Mouse (Mus musculus): ENCODE results near the gene Olfr403. TPM values are rescaled to one million over a fixed set of nuclear protein-coding genes. Genes with fewer than 3 reads are reported as not detected.
"Not testable (repeated sequence)": the region's sequence is repeated elsewhere in the genome, so short reads cannot be mapped to it uniquely, and the experiment has no call there.

Gene Olfr403
- not detected for total RNA-seq (2021)
- long read RNA-seq, experiment 1: 0 reads
- long read RNA-seq, experiment 2: 0 reads

- no peak for DNase-seq (ENCODE audit: extremely low spot score in 1 of 2, low spot score in 2 of 2)
- H3K27ac ChIP-seq: no peak within 1 kb of the TSS
- no peak for TF ChIP-seq CTCF (IDR thresholded peaks at IDR 0.05)
- no peak within 1 kb of the TSS for H3K4me3 ChIP-seq
- intact Hi-C loops (cut with DNase I): no loop called here
Measured at GRCm38 (mm10) chr11:74185949-74186348, at the start of gene Olfr403. TSS of gene Olfr403 (plus strand) at chr11:74186249.

DNA sequence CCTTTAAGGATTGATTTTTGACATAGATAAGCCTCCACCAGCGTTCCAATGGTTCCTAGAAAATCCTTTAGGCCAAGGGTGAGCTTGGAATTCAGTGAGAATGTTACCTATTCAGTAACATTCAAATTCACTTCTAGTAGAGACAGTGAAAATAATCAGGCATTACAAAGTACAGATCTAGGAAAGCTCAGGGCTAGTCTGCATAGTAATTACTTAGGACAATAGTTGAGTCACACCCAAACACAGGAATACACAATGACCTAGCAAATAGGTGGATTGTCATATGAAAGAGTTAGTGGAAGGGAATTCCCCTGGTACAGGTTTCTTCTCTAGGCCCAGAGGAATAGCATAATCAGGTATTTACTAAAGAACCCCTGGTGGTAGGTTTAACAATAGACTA is 46.0 kb upstream of the Olfr403 start:
- intact Hi-C loops (cut with DNase I); DNase-seq (ENCODE audit: extremely low spot score in 1 of 2, low spot score in 2 of 2); H3K4me3 ChIP-seq; H3K27ac ChIP-seq: not testable (repeated sequence)

- TF ChIP-seq CTCF (IDR thresholded peaks at IDR 0.05): no peak
- no peak for DNase-seq (ENCODE audit: extremely low spot score in 1 of 2, low spot score in 2 of 2)
- intact Hi-C loops (cut with DNase I): no loop called here
- H3K27ac ChIP-seq: no peak overlapping the region
- H3K4me3 ChIP-seq: no peak overlapping the region
Measured at GRCm38 (mm10) chr11:74145866-74146265, 40.2 kb upstream of the Olfr403 start.

DNA sequence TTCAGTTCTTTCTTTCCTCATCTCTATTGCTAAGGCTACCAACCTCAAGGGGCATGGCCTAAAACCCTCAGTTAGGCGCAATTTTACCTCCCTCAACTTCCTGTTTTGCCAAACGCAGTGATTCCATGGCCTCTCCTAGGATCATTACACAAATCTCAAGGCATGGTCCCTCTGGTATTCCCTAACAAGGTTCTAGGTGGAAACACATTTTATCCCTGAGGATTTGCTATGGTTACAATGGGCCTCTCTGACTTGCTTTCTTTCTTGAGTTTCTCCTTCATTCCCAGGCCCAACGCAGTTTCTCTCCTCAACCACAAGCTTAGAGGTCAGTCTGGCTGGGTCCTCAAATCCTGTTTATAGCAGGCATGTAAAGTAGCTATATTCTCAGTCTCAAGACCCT is 32.8 kb upstream of the Olfr403 start, which contains the start of gene Olfr402:
Gene Olfr402, plus strand, starts transcription at position 301 of the 400 bp plus-strand sequence.
- DNase-seq (ENCODE audit: extremely low spot score in 1 of 2, low spot score in 2 of 2): no peak
- intact Hi-C loops (cut with DNase I): no loop called here
- Histone ChIP-seq H3K4me3 (no peak within 1 kb of the TSS), H3K27ac (no peak within 1 kb of the TSS)
- no peak for TF ChIP-seq CTCF (IDR thresholded peaks at IDR 0.05)

GRCm38 (mm10) chr11:74168771-74169170 is 17.3 kb upstream of the Olfr403 start:
- H3K27ac ChIP-seq: no peak overlapping the region
- no peak for DNase-seq (ENCODE audit: extremely low spot score in 1 of 2, low spot score in 2 of 2)
- intact Hi-C loops (cut with DNase I): no loop called here

GRCm38 (mm10) chr11:74183168-74183567 is 2.9 kb upstream of the Olfr403 start:
- TF ChIP-seq CTCF (IDR thresholded peaks at IDR 0.05): no peak
- intact Hi-C loops (cut with DNase I): no loop called here
- no peak for DNase-seq (ENCODE audit: extremely low spot score in 1 of 2, low spot score in 2 of 2)
- H3K27ac ChIP-seq: no peak overlapping the region
- no peak overlapping the region for H3K4me3 ChIP-seq

More at GRCm38 (mm10) chr11:74168771-74169170, 17.3 kb upstream of the Olfr403 start:
- no peak overlapping the region for H3K4me3 ChIP-seq
- no peak for TF ChIP-seq CTCF (IDR thresholded peaks at IDR 0.05)

DNA sequence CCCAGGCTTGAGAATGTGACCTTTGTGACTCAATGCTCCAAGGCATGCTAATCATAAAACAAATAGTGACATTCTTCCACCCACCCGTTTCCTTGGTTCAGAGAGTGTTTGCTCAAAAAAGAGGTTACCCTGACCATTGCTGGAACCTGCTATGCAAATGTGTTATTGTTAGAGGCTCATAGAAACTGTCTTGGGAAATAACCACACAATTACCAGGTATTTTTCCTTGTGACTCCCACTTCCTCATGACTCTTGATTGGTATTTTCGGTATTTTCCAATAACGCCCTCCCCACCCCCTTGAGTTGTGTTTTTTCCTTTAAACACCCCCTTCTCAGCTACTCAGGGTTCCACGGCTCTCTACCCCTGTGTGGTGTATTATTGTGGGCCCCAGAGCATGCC is 2.3 kb upstream of the Olfr403 start:
- Histone ChIP-seq H3K27ac (no peak overlapping the region), H3K4me3 (no peak overlapping the region)
- no peak for DNase-seq (ENCODE audit: extremely low spot score in 1 of 2, low spot score in 2 of 2)
- TF ChIP-seq CTCF (IDR thresholded peaks at IDR 0.05): no peak
- intact Hi-C loops (cut with DNase I): no loop called here

GRCm38 (mm10) chr11:74211279-74211678 is 25.2 kb downstream of the Olfr403 start, which contains the start of gene Olfr43:
TSS of gene Olfr43 (minus strand) at chr11:74211379.
- no peak for TF ChIP-seq CTCF (IDR thresholded peaks at IDR 0.05)
- DNase-seq (ENCODE audit: extremely low spot score in 1 of 2, low spot score in 2 of 2): no peak
- Histone ChIP-seq H3K27ac (no peak within 1 kb of the TSS), H3K4me3 (no peak within 1 kb of the TSS)
- intact Hi-C loops (cut with DNase I): no loop called here

DNA sequence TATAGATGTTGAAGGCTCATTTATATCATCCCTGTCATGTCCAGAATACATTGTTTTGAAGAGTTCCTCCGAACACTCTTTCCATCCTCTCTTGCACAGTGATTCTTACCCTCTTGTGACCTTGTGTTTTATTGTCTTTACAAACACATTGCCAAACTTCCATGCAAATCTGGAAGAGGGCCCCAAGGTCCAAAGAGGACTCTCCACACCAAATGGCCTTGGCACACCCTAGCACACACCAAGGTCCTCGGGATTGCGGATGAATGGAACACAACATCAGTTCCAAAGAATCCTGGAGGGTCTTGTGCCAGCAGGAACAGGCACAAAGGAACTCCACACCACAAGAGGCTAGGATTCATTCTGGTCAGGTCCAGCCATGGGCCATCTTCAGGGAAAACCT is 55.2 kb downstream of the Olfr403 start:
- DNase-seq (ENCODE audit: extremely low spot score in 1 of 2, low spot score in 2 of 2): no peak
- Histone ChIP-seq H3K4me3 (no peak overlapping the region), H3K27ac (no peak overlapping the region)
- TF ChIP-seq CTCF (IDR thresholded peaks at IDR 0.05): no peak
- intact Hi-C loops (cut with DNase I): no loop called here

Other genes starting within 250 kb of the Olfr403 start
- not detected for gene Olfr23, start 249.6 kb upstream of the Olfr403 start, total RNA-seq (2021)
- gene Olfr397, start 225.4 kb upstream of the Olfr403 start, total RNA-seq (2021): not detected
- gene Olfr398, start 195.8 kb upstream of the Olfr403 start, total RNA-seq (2021): not detected
- not detected for gene Olfr139, start 129.7 kb upstream of the Olfr403 start, total RNA-seq (2021)
- not detected for gene Olfr399, start 129.6 kb upstream of the Olfr403 start, total RNA-seq (2021)
- gene Zfp616, start 116.3 kb upstream of the Olfr403 start, total RNA-seq (2021): not detected
- not detected for gene Olfr401, start 72.5 kb upstream of the Olfr403 start, total RNA-seq (2021)
- not detected for gene Olfr402, start 32.7 kb upstream of the Olfr403 start, total RNA-seq (2021)
- gene Olfr43, start 25.1 kb downstream of the Olfr403 start, total RNA-seq (2021): not detected
- gene Olfr406, start 73.6 kb downstream of the Olfr403 start, total RNA-seq (2021): not detected
- not detected for gene Olfr59, start 97.5 kb downstream of the Olfr403 start, total RNA-seq (2021)
- gene Olfr410, start 151.8 kb downstream of the Olfr403 start, total RNA-seq (2021): not detected
- not detected for gene Olfr411, start 166.4 kb downstream of the Olfr403 start, total RNA-seq (2021)
- gene Olfr412, start 175.8 kb downstream of the Olfr403 start, total RNA-seq (2021): not detected

Measured in left cerebral cortex, adult 2 months (tissue).